Mouse (Mus musculus) neural tube, embryonic 11.5 days (tissue): ENCODE measurements at regions not wholly inside any gene's neighbourhood (a gene's known extent, or its start where the extent isn't known, plus 50 kb on each side); places are given as distances from the start of the nearest gene placed in this dataset.

Experiments used
- ATAC-seq: fragments of 200-750 bp; cut with Nextera tagmentation; 2 replicates; pipeline ENCODE4 v1.8.0; 2017; ENCODE audit warnings: moderate number of reproducible peaks, mild to moderate bottlenecking, moderate TSS enrichment, moderate library complexity; ENCODE audit not compliant: insufficient read depth, low FRiP score, low TSS enrichment
- DNase-seq: peaks from one replicate; pipeline ENCODE4 v3.0.0-alpha.2; 2015; ENCODE audit warnings: low spot score
- H3K27ac ChIP-seq: fragments of 300-500 bp; sonication (generic); 2 replicates; pipeline ENCODE4 v1.5.1; 2014; ENCODE audit warnings: low read depth, mild to moderate bottlenecking, low read length
- H3K27me3 ChIP-seq: fragments of 300-500 bp; sonication (generic); 2 replicates; pipeline ENCODE4 v1.6.1; 2014; ENCODE audit warnings: mild to moderate bottlenecking, low read length, mixed read lengths; ENCODE audit not compliant: control insufficient read depth, insufficient read depth
- H3K36me3 ChIP-seq: fragments of 300-500 bp; sonication (generic); 2 replicates; pipeline ENCODE4 v1.6.1; 2014; ENCODE audit warnings: mild to moderate bottlenecking, low read length, moderate library complexity, mixed read lengths; ENCODE audit not compliant: control insufficient read depth, insufficient read depth
- H3K4me1 ChIP-seq: fragments of 300-500 bp; sonication (generic); 2 replicates; pipeline ENCODE4 v1.6.1; 2014; ENCODE audit warnings: low read length, mixed read lengths; ENCODE audit not compliant: control insufficient read depth, insufficient read depth
- H3K4me2 ChIP-seq: fragments of 300-500 bp; sonication (generic); 2 replicates; pipeline ENCODE4 v1.6.1; 2014; ENCODE audit warnings: low read depth, mild to moderate bottlenecking, moderate library complexity
- H3K4me3 ChIP-seq: fragments of 300-500 bp; sonication (generic); 2 replicates; pipeline ENCODE4 v1.5.1; 2014; ENCODE audit warnings: low read depth, low read length
- H3K9ac ChIP-seq: fragments of 300-500 bp; sonication (generic); 2 replicates; pipeline ENCODE4 v1.6.1; 2014; ENCODE audit warnings: mild to moderate bottlenecking, low read length
- H3K9me3 ChIP-seq: fragments of 300-500 bp; sonication (generic); 2 replicates; pipeline ENCODE4 v1.6.1; 2016; ENCODE audit warnings: low read length; ENCODE audit not compliant: control insufficient read depth
- WGBS: fragments of 180-500 bp; shearing (Covaris S2); extraction: QIAGEN DNeasy Blood & Tissue Kit; methylation state at CpG from one replicate; pipeline ENCODE4 v1.1.7; 2014; 5-methylcytosine and 5-hydroxymethylcytosine counted together

GRCm38 (mm10) chr7:136825647-136826046 lies 68.8 kb upstream of the Mgmt start:
- Histone ChIP-seq H3K9ac (no peak overlapping the region), H3K4me2 (peak overlapping the region; percentile 6), H3K27ac (no peak overlapping the region), H3K4me1 (no peaks in the 10 kb centered on the region; the same call in 1 of the 2 replicates), H3K4me3 (no peak overlapping the region), H3K9me3 (no peaks in the 10 kb centered on the region), H3K36me3 (no peaks in the 10 kb centered on the region), H3K27me3 (no peaks in the 10 kb centered on the region)
- 23% methylated on average over 16 of the region's 16 CpGs for WGBS
- DNase-seq (peak; percentile 29), ATAC-seq (no peak)

- no peaks in the 10 kb centered on the region for H3K36me3 ChIP-seq
- H3K27ac ChIP-seq: no peak overlapping the region
- no peaks in the 10 kb centered on the region for H3K4me1 ChIP-seq
- DNase-seq: no peak
- no peaks in the 10 kb centered on the region for H3K27me3 ChIP-seq
- no peak overlapping the region for H3K4me3 ChIP-seq
- WGBS: 86% methylated on average over 1 of the region's 1 CpGs
- H3K4me2 ChIP-seq: no peak overlapping the region
- no peaks in the 10 kb centered on the region for H3K9me3 ChIP-seq
- ATAC-seq: no peak
- no peak overlapping the region for H3K9ac ChIP-seq
Measured at GRCm38 (mm10) chr7:136829621-136830313, 64.6 kb upstream of the Mgmt start.

- Histone ChIP-seq H3K9ac (no peak overlapping the region), H3K4me2 (no peak overlapping the region), H3K27me3 (no peaks in the 10 kb centered on the region), H3K4me3 (no peak overlapping the region), H3K9me3 (no peaks in the 10 kb centered on the region), H3K27ac (no peak overlapping the region), H3K4me1 (no peaks in the 10 kb centered on the region), H3K36me3 (no peaks in the 10 kb centered on the region)
- no peak for DNase-seq
- no peak for ATAC-seq
- WGBS: 71% methylated on average over 7 of the region's 7 CpGs
Measured at GRCm38 (mm10) chr7:136832419-136832818, 62.0 kb upstream of the Mgmt start.

- 67% methylated on average over 5 of the region's 5 CpGs for WGBS
- no peak for ATAC-seq
- H3K9me3 ChIP-seq: no peaks in the 10 kb centered on the region
Measured at GRCm38 (mm10) chr7:136838971-136839370, 55.4 kb upstream of the Mgmt start.

GRCm38 (mm10) chr7:136840224-136840623 lies 54.2 kb upstream of the Mgmt start:
- Histone ChIP-seq H3K36me3 (no peaks in the 10 kb centered on the region), H3K9me3 (no peaks in the 10 kb centered on the region), H3K4me1 (peaks cover 5% of the 10 kb centered on the region; the same call in 1 of the 2 replicates), H3K4me3 (no peak overlapping the region), H3K4me2 (no peak overlapping the region), H3K27ac (no peak overlapping the region), H3K27me3 (no peaks in the 10 kb centered on the region), H3K9ac (no peak overlapping the region)
- WGBS: 68% methylated on average over 7 of the region's 7 CpGs
- ATAC-seq (no peak), DNase-seq (no peak)

More at GRCm38 (mm10) chr7:136838971-136839370, 55.4 kb upstream of the Mgmt start:
- Histone ChIP-seq H3K27ac (no peak overlapping the region), H3K27me3 (no peaks in the 10 kb centered on the region), H3K4me1 (peaks cover 5% of the 10 kb centered on the region; the same call in 1 of the 2 replicates), H3K4me3 (no peak overlapping the region), H3K9ac (no peak overlapping the region), H3K36me3 (no peaks in the 10 kb centered on the region), H3K4me2 (no peak overlapping the region)
- DNase-seq: no peak

- no peaks in the 10 kb centered on the region for H3K9me3 ChIP-seq
- H3K9ac ChIP-seq: no peak overlapping the region
- no peak overlapping the region for H3K4me3 ChIP-seq
- peaks cover 5% of the 10 kb centered on the region; the same call in 1 of the 2 replicates for H3K4me1 ChIP-seq
- 45% methylated on average over 7 of the region's 7 CpGs for WGBS
- no peak overlapping the region for H3K4me2 ChIP-seq
- ATAC-seq (no peak), DNase-seq (no peak)
- no peaks in the 10 kb centered on the region for H3K36me3 ChIP-seq
- no peaks in the 10 kb centered on the region for H3K27me3 ChIP-seq
- H3K27ac ChIP-seq: no peak overlapping the region
Measured at GRCm38 (mm10) chr7:136842751-136843150, 51.7 kb upstream of the Mgmt start.

GRCm38 (mm10) chr7:136844282-136844681 lies 50.1 kb upstream of the Mgmt start:
- no peak overlapping the region for H3K4me3 ChIP-seq
- no peaks in the 10 kb centered on the region for H3K27me3 ChIP-seq
- H3K9me3 ChIP-seq: no peaks in the 10 kb centered on the region
- ATAC-seq: no peak
- no peak overlapping the region for H3K27ac ChIP-seq
- no peak for DNase-seq
- no peak overlapping the region for H3K4me2 ChIP-seq
- H3K9ac ChIP-seq: no peak overlapping the region
- WGBS: 31% methylated on average over 5 of the region's 5 CpGs
- H3K4me1 ChIP-seq: peaks cover 5% of the 10 kb centered on the region; the same call in 1 of the 2 replicates
- no peaks in the 10 kb centered on the region for H3K36me3 ChIP-seq
